Mouse (Mus musculus) left cerebral cortex, postnatal 25 days (tissue): Measurements from ENCODE around the gene Ccdc88a. TPM values are rescaled to one million over a fixed set of nuclear protein-coding genes. Genes with fewer than 3 reads are reported as not detected.
"Not testable (repeated sequence)": the region's sequence is repeated elsewhere in the genome, so short reads cannot be mapped to it uniquely, and the experiment has no call there.

Source experiments
- DNase-seq, 2 experiments: peaks; one replicate each; pipeline ENCODE4 v3.0.0; 2022; ENCODE audit warnings: low spot score in 2 of 2, mixed read lengths in 1 of 2
- intact Hi-C: fragments of 180-260 bp; cut with DNase I; formaldehyde crosslinking; loops from one replicate; pipeline ENCODE4 v1.15.1; 2025
- total RNA-seq, 2 experiments: library from RNA; stranded (reverse); gene quantifications; 2 replicates each; pipeline ENCODE4 v1.2.3; 2021

Ccdc88a gene
- total RNA-seq, 2 experiments from 2014 or later = 64.5 to 67.8 TPM

DNA sequence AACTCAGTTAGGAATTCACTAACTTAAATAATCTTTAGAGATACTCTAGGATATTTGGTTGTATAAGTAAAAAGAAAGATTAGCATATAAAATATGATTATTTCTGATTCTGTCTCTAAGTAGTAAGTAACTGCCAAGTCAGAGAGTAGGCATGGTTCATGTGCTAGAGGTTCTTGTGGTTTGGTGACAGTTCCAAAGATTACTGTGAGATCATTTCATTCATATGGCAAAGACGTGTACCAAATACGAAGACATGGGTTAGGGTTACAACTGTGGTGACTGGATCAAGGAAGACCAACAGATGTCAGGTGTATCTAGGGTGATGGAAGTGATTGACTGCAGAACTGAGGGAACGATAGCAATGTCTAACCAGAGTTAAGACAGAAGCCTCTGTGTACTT, 50.0 kb downstream of the Ccdc88a start:
- intact Hi-C loops = no loop called here
- DNase-seq = no peak

DNA sequence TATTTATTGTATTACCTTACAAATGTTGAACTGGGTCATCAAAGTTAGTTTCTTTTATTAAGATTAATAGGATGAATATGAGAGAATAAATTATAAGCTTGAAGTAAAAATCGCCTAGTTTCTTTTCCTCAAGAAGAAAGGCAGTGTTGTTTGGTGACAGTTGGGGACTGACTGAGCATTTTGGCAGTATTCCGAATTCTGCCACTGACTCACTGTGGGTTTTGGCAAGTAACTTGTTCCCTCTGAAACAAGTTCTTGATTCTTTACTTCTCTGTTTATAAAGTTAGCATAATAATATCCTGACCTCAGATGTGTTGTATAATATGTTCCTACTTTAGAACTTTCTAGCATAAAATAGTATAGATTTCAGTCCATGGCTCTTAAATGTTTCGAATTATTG, 55.3 kb downstream of the Ccdc88a start:
- DNase-seq = peak; percentile 47 to 88
- intact Hi-C loops = no loop called here

DNA sequence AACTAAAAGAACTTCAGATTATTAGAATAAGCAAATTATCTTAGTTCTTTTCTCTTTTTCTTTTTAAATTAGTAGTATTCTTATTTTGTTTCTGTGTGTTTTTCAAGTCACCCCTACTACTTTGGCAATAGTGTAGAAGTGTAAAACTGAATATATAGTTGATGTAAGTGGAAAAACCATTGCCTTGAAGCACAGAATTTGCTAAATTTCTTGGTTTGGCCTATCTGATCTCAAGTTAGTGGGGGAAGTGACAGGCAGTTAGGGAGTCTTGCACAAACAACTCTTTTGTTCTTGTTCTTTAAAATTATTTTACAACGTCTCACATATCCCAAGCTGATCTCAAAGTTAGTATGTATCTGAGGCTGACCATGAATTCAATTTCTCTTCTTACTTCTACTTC, 57.6 kb downstream of the Ccdc88a start:
- intact Hi-C loops = no loop called here
- DNase-seq = no peak

DNA sequence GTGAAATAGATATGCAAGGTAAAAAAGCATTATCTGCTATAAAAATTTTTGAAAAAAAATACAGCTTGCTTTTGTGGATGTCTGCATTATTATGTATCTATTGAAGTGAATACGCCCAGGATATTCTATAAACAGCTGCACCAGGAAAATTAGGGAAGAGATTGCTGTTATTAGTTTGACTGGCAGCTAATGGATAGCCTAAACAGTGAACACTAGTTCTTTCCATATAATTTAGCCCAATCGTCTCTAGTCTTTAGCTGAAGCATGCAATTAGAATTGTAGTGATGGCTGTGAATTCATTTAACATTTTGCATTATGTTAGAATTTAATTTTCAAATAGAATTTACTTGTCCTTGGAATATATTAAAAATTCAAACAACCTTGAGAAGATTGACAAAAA, 75.3 kb downstream of the Ccdc88a start:
- intact Hi-C loops = no loop called here
- DNase-seq = no peak

DNA sequence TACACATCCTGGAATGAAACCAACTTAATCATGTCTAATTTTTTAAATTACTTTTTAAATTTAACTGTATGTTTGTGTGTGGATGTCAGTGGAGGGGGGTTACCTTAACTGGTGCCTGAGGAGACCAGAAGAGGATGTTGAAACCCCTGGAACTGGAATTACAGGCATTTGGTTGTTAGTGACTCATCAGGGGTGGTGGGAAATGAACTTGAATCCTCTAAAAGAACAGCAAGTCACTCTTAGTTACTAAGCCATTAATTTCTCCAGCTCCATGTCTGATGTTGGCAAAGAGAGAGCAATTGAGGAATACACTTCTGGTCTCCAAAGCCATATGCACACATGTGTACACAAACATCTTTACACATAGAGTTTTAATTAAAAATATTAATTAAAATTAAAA, 101.2 kb downstream of the Ccdc88a start:
- intact Hi-C loops = no loop called here
- no peak for DNase-seq

DNA sequence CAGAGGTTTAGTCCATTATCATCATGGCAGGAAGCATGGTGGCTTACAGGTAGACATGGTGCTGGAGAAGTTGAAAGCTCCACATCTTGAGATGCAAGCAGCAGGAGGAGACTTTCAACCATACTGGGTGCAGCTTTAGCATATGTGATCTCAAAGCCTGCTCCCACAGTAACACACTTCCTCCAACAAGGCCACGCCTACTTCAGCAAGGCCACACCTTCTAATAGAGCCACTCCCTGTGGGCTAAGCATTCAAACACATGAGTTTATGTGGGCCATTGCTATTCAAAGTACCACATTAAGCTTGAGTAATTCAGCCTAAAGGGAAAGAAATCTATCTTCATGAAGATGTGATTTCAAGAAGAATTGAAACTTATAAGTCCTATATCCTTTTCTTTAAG, 119.7 kb downstream of the Ccdc88a start:
- no peak for DNase-seq
- intact Hi-C loops = no loop called here

DNA sequence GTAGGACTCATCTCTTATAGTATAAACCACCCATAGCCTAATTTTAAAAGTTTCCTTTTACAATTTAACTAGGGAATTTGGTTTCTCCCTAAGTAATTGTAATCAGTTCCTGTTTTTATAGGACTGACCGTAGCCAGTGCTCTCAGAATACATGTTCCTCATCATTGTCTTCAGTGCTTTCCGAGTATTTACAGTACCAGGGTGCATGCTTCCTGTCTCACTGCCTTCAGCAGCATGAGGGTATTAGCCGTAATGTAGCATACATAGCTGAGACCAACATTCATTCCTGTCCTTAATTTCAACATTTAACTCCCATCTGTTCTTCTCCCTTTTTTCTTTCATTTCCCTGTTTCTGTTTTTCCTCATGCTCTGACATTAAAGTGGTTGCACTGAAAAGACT, 123.5 kb downstream of the Ccdc88a start:
- DNase-seq = no peak
- intact Hi-C loops = no loop called here

DNA sequence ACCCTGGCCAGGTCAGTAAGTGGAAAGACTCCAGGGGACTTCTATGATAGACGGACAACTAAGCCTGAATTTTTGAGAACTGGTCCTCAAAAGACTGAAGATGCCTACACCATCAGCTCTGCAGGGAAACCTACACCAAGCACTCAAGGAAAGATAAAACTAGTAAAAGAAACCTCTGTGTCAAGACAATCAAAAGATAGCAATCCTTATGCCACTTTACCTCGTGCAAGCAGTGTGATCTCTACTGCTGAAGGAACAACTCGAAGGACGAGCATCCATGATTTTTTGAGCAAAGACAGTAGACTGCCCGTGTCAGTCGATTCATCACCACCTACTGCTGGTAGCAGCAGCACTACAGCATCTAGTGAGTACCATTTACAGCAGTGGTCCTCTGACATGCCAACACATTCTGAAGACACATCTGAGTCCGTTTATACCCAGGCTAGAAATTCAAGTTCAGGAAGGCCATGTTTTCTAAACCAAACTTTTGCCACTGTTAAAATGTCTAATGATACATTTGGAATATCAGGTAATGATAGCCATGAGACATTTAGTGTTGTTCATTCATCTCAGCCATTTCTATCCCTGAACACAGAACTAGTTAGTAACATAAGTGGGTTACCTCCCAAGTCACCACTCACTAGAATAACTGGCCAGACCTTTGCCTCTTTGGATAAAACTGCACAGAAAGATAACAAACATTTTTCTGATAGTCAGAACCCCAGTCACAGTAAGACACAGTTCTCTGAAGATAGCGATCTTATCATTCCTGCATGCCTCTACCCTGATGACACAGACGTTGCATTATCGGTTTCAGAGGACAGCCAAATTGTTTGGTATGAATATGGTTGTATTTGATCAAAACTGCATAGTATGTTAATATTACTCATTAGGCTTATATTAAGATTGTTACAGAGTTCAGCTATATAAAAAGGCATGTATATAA, 130.8 kb downstream of the Ccdc88a start:
- no peak for DNase-seq
- intact Hi-C loops = no loop called here

DNA sequence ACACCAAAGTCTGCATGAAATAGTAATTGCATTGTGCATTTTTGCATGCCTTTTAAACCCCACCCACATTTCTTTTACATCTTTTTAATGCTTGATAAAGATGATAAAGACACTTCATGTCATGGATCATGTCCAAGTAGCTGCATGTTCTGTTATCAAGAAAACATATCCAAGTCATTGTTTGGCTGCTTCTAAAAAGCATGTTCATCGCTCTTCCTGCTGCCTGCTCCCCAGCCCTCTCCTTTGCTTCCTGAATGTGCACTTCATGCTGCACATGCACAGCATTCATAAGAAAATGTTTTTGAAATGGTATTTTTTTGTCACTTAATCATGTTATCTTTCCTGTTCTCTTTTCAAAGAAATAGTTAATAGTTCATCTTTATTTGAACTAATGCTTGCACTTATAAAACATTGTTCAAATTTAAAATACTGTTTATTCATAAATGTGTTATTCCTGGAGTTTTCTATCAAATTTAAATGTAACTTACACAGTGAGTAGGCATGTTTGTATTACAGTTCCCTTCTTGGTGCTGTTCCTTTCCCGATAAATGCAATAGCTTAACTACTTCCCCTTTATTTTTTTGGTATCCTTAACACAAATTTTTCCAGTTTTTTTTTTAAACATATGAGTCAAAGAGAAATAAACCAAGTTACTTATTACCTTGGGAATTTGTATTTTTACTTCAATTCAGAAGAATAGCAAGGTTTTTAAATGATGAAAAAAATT, 131.6 kb downstream of the Ccdc88a start:
- DNase-seq = no peak

DNA sequence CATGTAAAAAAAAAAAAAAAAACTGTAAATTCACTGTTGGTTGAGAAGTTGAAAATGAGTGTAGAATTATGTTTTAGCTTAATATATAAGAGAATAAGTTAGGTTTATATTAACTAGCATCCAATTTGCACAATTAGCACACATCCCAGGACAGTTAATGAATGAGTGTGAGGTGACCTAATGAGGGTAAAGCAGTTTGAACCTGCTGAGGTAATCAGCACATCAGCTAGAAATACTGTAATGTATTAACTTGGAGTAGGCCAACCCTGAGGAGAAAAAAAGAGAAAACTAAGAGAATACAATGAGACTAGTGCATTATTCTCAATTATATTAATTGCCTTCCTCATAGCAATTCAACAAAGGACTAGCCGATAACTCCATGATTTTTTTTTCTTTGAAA, 136.0 kb downstream of the Ccdc88a start:
- DNase-seq = no peak
- intact Hi-C loops = no loop called here

More for the DNA sequence above, 131.6 kb downstream of the Ccdc88a start:
- intact Hi-C loops = no loop called here

DNA sequence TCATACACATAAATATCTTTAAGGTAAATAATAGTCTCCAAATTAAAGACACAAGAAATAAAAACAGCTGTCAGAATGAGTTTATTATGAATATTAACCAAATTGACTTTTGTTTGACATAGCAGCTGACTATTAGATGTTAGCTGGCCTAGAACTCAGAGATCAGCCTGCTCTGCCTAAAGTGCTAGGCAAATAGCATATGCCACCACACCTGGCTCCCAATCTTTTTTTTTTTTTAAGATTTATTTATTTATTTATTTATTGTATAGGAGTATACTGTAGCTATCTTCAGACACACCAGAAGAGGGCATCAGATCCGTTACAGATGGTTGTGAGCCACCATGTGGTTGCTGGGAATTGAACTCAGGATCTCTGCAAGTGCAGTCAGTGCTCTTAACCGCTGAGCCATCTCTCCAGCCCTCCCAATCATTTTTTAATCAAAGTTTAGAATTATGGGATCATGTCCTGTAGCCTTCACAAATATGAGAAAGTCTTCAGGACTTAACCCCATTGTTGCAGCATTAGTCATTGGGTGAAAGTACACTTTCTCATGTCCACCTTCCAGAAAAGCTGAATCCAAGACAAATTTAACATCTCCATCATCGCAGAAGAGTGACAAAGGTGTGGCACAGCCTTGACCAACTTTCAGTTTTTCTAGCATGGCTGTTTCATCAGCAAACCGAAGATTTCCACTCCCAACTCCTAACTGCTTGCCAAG, 139.5 kb downstream of the Ccdc88a start:
- intact Hi-C loops = no loop called here
- DNase-seq = no peak

DNA sequence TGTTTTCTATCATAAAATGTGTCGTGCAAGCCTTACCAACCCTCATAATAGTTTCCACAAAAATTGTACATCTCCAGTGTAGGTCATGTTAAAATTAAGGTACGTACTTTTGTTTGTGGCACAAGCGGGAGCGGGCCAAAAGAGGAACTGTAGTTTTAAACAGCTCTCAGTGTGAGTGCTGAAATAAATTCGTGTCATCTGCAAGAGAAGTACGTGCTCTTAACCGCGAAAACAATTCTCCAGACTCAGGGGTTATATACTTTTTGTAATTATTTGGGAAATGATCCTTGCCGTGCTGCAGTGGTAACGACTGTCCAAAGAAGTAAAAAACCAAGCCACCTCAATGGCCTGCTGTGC, 140.8 kb downstream of the Ccdc88a start:
- DNase-seq = no peak
- intact Hi-C loops = no loop called here

DNA sequence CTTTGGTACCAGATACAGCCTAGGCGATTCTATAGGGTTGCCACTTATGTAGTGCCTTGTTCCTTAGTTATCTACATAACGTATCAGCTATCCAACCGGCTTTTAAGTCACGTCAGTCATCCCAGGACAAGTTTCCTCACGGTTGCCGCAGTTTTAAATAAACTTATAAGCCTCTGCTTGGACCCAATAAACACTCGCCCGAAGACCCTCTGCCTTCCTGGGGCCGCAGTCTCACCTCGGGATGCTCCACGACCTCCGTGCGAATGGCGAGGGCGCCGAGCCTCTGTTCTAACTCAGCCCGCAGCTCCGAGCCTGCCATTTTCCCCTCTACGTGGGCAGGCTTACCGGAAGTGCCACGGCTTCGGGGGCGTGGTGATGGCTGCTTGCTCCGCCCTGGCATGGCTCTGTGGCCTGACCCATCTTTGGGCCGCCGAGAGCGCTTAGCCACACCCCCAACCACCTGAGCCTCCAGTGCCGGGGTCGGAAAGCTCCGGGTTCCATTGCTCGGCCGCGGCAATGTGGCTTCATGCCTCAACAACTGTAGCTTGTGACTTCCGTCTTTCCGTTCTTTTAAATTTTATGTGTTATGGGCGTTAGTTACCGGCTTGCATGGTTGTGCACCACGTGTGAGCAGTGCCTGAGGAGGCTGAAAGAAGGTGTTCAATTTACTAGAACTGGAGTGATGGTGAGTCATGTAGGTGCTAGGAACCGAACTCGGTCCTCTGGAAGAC, 141.4 kb downstream of the Ccdc88a start, which contains the start of gene Prorsd1:
TSS of gene Prorsd1 (minus strand) at position 352 of the 731 bp plus-strand sequence.
- intact Hi-C loops = no loop called here
- peak; percentile 66 to 68 for DNase-seq

DNA sequence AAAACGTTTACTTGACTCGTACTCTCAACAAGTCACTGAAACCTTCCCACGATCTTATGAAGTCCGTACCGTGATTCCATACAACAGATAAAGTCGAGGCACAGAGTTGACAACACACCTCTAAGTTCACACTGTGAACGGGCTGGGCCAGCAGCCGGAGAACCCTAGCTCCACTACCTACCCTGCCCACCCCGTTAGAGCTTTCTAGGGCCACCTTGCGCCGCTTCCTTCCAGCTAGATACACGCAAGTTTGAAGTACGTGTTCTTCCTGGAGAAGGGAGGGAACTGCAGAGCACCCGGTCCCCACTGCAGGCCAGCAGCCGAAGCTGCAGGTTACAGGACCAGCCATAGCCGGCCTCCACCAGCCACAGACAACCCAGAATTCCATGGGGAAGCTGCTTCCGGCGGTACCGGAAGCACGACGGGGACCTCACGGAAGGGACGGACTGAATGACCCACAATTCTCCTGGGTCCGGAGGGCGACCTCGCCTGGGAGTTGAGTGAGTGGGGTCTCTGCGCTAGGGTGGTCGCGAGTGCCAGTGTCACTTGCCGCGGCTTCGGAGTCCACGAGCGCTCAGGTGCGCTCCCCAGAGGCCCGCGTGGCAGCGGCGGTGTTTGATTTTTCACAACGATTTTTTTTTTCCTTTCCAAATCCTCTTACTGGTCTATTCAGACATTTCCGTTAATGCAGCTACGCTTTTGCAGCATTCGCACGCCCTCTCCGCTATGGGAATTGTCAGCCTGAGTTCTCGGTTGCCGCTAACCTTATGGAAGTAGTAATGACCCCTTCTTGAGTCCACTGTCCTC, 152.7 kb downstream of the Ccdc88a start, which contains the start of gene Mtif2:
TSS of gene Mtif2 (plus strand) at position 421 of the 807 bp plus-strand sequence.
- peak; percentile 85 to 87 for DNase-seq
- intact Hi-C loops = loop anchor here (5.0 kb wide), 2 partner anchors 154 to 259 kb away; partner anchors contain the start of gene Ccdc88a

DNA sequence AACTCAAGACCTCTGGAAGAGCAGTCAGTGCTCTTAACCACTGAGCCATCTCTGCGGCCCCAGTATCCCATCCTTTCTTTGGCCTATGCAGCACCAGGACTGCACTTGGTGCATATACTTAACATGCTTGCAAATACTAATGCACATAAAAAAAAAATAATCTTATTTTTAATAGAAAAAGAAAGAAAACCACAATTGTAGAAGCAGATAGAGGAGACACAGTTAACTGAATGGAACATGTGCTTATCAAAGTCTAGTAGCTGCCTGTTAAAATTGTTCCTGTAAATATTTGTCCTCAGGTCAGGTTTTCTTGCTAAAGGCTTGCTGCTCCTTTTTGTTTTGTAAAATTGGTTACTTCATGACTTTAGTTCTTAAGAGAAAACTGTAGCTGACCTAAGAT, 164.7 kb downstream of the Ccdc88a start:
- intact Hi-C loops = no loop called here
- DNase-seq = no peak

DNA sequence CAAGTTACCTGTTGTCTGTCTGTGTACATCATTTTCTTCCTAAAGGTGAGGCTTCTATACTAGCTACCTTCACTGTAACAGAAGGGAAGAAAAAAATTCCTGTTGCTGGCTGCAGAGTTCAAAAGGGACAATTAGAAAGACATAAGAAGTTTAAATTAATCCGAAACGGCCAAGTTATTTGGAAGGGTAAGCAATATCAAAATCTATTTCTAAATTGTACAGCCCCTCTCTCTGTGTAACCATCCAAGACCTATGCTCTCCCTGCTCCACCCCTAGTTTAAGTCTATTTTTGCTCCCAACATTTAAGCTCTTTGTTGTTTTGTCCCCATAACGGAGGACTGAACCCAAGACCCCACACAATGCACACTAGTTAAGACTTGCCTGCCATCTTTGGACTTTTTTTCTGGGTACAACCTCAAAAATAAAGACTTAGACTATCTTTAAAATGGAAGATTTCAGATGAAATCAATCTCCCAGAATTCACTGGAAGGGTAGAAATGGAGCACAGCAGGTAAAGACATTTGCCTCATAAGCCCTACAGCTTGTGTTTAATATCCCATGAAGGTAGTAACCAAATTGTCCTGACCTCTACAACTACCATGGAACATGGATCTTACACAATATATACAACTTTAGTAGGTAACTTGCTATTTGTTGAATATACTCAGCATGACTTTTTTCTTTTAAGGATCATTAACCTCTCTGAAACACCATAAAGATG, 170.9 kb downstream of the Ccdc88a start:
- no peak for DNase-seq
- intact Hi-C loops = no loop called here

DNA sequence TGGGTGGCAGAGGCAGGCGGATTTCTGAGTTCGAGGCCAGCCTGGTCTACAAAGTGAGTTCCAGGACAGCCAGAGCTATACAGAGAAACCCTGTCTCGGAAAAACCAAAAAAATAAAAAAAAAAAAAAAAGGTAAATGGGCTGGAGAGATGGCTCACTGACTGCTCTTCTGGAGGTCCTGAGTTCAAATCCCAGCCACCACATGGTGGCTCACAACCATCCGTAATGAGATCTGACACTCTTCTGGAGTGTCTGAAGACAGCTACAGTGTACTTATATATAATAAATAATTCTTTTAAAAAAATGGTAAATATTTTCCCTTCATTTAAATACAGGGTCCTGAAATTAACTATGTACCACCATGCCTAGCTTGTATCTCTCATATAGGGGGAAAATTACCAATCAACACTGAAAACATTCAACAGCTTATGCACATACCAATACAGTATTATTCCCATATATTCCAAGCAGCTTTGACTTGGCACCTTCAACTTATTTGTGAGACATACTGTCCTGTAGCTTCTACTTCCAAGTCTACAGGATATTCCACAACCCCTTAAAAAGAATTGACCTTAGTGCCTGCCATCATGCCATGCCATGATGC, 171.8 kb downstream of the Ccdc88a start:
- intact Hi-C loops = loop anchor here (5.0 kb wide), 1 partner anchor 482 kb away; the partner anchor contains the start of gene Eml6

More for the DNA sequence above, 171.8 kb downstream of the Ccdc88a start:
- DNase-seq = not testable (repeated sequence)
